Mouse (Mus musculus): Measurements from ENCODE around the gene Slc36a2. TPM values are rescaled to one million over a fixed set of nuclear protein-coding genes. Genes with fewer than 3 reads are reported as not detected.

Slc36a2 gene
- polyA plus RNA-seq, 1 experiment from 2014 or later: 6.9 TPM

DNA sequence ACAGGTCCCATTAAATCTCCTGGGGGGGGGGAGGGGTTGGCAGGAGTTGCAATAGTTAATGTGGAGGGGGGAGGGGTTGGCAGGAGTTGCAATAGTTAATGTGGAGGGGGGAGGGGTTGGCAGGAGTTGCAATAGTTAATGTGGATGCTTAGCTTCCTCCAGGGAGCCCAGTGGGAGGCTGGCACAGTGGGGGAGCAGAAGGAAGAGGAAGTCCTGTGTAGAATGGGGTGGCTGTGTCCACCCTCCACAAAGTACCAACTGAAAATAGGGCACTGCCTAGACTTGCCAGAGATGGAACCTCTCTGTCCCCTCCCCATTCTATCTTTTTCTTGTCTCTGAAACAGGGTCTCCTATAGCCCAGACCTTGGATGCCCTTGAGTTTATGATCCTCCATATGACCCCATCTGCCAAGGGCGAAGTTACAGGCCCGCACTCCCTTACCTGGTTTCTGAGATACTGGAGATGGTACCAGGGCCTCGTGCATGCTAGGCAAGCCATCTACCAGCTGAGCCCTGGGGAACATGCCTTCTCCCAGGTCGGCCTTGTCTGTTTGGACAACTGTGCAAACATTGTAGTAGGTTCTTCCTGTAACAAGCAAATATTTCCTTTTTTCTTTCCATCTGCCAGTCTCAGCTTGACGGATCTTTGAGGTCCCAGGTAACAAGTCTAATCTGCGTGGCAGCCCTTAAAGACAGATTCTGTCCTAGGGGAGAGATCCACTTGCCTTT lies 24.9 kb upstream of the Slc36a2 start:
- Histone ChIP-seq H3K9me3 (replicated peaks) (no peaks in the 10 kb centered on the region), H3K27ac (no peak overlapping the region), H3K9ac (no peak overlapping the region), H3K36me3 (peaks cover 14% of the 10 kb centered on the region), H3K4me3 (no peak overlapping the region), H3K4me1 (peaks cover 67% of the 10 kb centered on the region), H3K27me3 (replicated peaks) (no peaks in the 10 kb centered on the region), H3K4me2 (peak overlapping the region; percentile 10; the same call in 1 of the 2 replicates)
- WGBS (ENCODE audit: insufficient replicate concordance): 69% methylated on average over 6 of the region's 6 CpGs
- no peak; the same call in 1 of the 2 replicates for ATAC-seq

DNA sequence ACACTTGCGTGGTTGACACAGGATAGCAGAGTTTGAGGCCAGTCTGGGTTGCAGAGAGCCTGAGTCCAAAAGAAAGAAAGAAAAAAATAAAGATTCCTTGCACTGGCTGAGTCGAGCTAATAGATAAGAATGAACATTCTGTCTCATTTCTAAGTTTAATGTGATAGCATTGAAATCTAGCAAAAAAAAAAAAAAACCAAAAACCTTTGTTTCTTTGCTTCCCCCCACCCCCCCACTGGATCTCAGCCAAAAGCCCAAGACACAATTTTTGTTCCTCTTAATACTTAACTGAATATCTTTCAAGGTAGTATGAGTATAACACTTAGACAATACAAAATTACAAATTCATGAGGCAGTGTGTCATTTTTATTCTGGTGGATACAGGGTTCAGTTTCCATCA lies 24.2 kb upstream of the Slc36a2 start:
- peaks cover 63% of the 10 kb centered on the region for H3K4me1 ChIP-seq
- H3K4me2 ChIP-seq: peak overlapping the region; percentile 27; the same call in 1 of the 2 replicates
- 52% methylated on average over 2 of the region's 2 CpGs for WGBS (ENCODE audit: insufficient replicate concordance)

DNA sequence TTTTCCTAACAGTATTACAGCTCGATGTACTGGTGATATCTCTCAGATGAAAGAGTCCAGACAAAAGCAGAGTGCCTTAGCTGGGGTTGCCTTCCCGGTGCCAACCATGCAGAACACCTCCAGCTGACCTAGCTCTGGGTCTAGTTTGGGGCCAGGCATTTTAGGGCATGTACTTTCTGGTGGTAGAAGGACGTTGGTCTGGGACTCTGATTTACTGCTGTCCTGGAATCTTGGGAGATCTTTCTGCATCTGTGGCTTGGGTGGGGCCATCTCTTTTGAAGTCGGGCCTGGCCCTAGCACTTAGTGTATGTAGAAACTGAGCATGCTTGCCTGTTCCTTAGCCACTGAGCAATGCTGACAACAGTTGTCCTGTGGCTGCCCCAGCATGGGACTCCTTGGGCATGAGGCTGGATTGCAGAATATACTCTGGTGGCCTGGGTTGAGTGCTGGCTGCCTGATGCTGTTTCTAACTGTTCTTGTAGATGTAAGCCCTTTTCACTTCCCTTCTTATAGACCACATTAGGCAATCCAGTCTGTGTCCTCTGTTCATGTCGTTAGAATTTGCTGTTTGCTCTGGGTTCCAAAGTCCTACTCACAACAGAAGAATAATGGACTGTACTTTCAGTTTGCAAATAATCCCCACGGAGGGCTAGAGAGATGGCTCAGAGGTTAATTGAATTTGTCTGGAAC lies 23.3 kb upstream of the Slc36a2 start:
- WGBS (ENCODE audit: insufficient replicate concordance): 43% methylated on average over 6 of the region's 6 CpGs

More for the DNA sequence above, 24.2 kb upstream of the Slc36a2 start:
- no peak for ATAC-seq
- H3K27ac ChIP-seq: peak overlapping the region; percentile 59; the same call in 1 of the 2 replicates
- peaks cover 7% of the 10 kb centered on the region; the same call in 1 of the 2 replicates for H3K36me3 ChIP-seq
- H3K9me3 ChIP-seq (replicated peaks): no peaks in the 10 kb centered on the region
- H3K27me3 ChIP-seq (replicated peaks): no peaks in the 10 kb centered on the region
- H3K9ac ChIP-seq: no peak overlapping the region
- H3K4me3 ChIP-seq: no peak overlapping the region

DNA sequence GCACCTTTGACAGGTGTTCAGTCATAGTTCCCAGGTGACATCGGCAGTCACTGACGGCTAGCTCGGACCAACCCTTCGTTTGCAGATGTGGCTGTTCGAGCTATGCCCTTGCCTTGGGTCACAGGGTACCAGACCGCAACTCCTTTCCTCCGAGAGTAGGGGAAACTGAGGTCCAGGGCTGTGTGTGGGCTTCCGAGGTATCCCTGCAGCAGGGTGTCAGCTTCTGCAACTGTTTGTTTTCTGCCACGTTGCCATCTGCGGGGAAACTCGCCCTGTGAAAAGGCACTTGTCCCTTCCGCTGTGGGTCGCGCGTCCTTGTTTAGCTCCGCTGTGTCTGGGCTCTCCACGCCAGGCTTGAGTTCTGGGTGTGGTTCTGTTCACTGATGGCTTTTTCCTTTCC lies 19.7 kb upstream of the Slc36a2 start:
- Histone ChIP-seq H3K27ac (no peak overlapping the region), H3K4me2 (peak overlapping the region; percentile 95), H3K9me3 (replicated peaks) (no peaks in the 10 kb centered on the region), H3K36me3 (no peaks in the 10 kb centered on the region), H3K4me1 (peaks cover 30% of the 10 kb centered on the region), H3K9ac (peak overlapping the region; percentile 83), H3K27me3 (replicated peaks) (no peaks in the 10 kb centered on the region), H3K4me3 (peak overlapping the region; percentile 85)
- ATAC-seq: peak; percentile 66
- WGBS (ENCODE audit: insufficient replicate concordance): 6% methylated on average over 17 of the region's 17 CpGs

More for the DNA sequence above, 23.3 kb upstream of the Slc36a2 start:
- Histone ChIP-seq H3K9ac (no peak overlapping the region), H3K27ac (peak overlapping the region; percentile 59; the same call in 1 of the 2 replicates), H3K4me1 (peaks cover 57% of the 10 kb centered on the region), H3K4me2 (peak overlapping the region; percentile 27; the same call in 1 of the 2 replicates), H3K27me3 (replicated peaks) (no peaks in the 10 kb centered on the region), H3K36me3 (peaks cover 7% of the 10 kb centered on the region; the same call in 1 of the 2 replicates), H3K9me3 (replicated peaks) (no peaks in the 10 kb centered on the region), H3K4me3 (no peak overlapping the region)
- no peak for ATAC-seq

DNA sequence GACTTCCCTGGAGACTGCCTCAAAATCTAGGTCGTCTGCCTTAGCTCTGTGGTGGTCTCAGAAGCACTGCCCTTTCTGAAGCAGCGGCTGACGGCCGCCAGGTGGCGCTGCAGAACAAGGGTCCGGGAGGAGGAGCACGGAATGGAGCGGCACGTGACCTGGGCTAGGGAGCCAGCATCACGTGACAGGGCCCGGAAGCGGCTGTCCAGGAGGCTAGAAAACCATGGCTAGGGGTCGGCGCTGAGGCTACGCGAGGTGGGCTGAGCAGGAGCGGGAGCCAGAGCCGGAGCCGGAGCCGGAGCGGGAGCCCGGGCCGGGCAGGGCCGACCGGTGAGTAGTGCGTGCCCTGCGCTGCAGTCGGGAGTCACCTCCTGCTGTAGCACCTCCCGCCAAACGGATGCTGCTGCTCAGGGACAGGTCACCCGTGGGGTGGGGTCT lies 19.3 kb upstream of the Slc36a2 start, which contains the start of gene Slc36a1:
Gene Slc36a1, plus strand, starts transcription at position 192 of the 438 bp plus-strand sequence.
- WGBS (ENCODE audit: insufficient replicate concordance): 1% methylated on average over 31 of the region's 31 CpGs
- Histone ChIP-seq H3K9ac (peak within 1 kb of the TSS; percentile 83), H3K9me3 (replicated peaks) (no peaks in the 10 kb centered on the region), H3K4me3 (peak within 1 kb of the TSS; percentile 85), H3K4me2 (peak within 1 kb of the TSS; percentile 95), H3K27ac (peak within 1 kb of the TSS; percentile 36; the same call in 1 of the 2 replicates), H3K4me1 (peaks cover 25% of the 10 kb centered on the region), H3K27me3 (replicated peaks) (no peaks in the 10 kb centered on the region), H3K36me3 (no peaks in the 10 kb centered on the region)
- ATAC-seq: peak; percentile 84

DNA sequence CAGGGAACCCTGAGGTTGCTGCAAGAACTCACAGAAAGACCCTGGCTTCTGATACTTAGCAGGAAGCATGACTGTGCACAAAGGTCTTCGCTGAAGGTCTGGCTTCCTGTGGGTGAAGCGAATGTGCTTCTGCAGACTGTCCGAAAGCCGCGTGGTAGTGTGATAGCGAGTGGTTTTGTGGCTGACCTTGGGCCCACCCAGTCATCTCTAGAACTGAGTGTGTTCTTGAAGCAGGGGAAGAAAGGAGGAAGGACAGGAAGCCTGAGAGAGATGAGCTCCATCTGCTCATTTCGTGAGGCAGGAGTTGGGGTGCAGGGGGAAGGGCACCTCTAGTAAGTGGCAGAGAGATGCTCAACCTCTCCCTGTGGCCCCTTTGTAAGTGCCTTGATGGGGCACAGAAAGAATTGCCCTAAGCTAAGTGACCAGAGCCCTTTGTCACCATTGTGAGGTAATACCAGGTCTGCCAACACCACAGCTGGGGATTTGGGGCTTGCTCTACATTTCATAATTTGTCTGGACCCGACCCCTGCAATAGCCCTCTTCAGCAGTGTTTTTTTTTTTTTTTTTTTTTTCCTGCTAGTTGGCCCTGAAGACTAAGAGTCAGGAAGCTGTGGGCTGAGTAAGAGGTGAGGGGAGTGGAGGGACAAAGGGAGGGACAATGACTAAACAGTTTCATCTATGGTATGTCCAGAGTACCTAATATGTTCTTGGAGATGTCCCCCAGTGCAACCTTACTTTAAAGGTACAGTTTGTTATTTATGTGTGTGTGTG lies 13.0 kb upstream of the Slc36a2 start:
- ATAC-seq: peak; percentile 55; the same call in 1 of the 2 replicates
- no peak overlapping the region for H3K9ac ChIP-seq
- H3K4me3 ChIP-seq: no peak overlapping the region
- no peak overlapping the region for H3K27ac ChIP-seq
- no peaks in the 10 kb centered on the region for H3K36me3 ChIP-seq
- H3K4me1 ChIP-seq: peaks cover 11% of the 10 kb centered on the region; the same call in 1 of the 2 replicates
- H3K27me3 ChIP-seq (replicated peaks): no peaks in the 10 kb centered on the region
- no peaks in the 10 kb centered on the region for H3K9me3 ChIP-seq (replicated peaks)
- H3K4me2 ChIP-seq: no peak overlapping the region
- WGBS (ENCODE audit: insufficient replicate concordance): 17% methylated on average over 8 of the region's 8 CpGs

DNA sequence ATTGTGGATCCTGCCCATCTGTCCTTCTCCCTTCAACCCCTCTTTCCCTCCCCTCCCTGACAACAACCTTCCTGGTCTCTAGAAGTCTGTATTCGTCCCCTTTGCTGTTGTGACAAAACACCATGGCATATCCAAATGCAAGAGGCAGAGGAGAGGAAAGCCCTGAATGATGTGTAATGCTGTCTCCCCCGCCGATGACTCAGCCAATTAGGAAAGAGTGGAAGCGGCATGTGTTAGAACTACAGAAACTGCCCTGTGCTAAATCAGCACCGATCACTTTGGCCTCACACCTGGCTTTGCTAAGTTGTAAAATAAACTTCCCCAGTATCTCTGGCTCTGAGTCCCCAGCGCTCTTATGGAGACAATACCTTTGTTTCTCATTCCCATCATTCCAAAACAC lies 12.2 kb upstream of the Slc36a2 start:
- Histone ChIP-seq H3K27ac (no peak overlapping the region), H3K4me1 (peaks cover 11% of the 10 kb centered on the region; the same call in 1 of the 2 replicates), H3K27me3 (replicated peaks) (no peaks in the 10 kb centered on the region), H3K9me3 (replicated peaks) (no peaks in the 10 kb centered on the region), H3K4me2 (no peak overlapping the region), H3K9ac (no peak overlapping the region), H3K4me3 (no peak overlapping the region), H3K36me3 (no peaks in the 10 kb centered on the region)
- no peak for ATAC-seq
- 37% methylated on average over 6 of the region's 6 CpGs for WGBS (ENCODE audit: insufficient replicate concordance)

DNA sequence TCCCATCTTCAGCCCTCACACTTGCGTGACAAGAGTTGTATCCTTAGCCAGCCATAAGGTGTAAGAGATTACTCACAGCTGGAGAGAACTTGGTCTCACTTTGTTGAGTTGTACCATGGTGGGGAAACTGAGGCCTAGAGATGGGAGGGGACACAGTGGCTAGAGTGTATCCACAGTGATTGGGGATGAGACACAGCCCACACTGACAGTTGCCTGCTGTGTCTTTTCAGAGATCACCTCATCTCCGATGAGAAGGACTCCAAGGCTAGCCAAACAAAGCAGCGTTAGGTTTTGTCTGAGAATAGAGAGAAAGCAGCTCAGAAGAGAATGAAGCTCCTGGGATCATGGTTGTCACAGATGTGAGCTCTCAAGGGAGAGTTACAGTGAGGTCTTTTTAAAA lies 5.3 kb upstream of the Slc36a2 start:
- no peak overlapping the region for H3K4me2 ChIP-seq
- H3K27me3 ChIP-seq (replicated peaks): no peaks in the 10 kb centered on the region
- no peak overlapping the region for H3K9ac ChIP-seq
- H3K27ac ChIP-seq: no peak overlapping the region
- 68% methylated on average over 3 of the region's 3 CpGs for WGBS (ENCODE audit: insufficient replicate concordance)
- no peaks in the 10 kb centered on the region for H3K4me1 ChIP-seq
- no peaks in the 10 kb centered on the region for H3K9me3 ChIP-seq (replicated peaks)
- ATAC-seq: no peak
- no peaks in the 10 kb centered on the region for H3K36me3 ChIP-seq
- H3K4me3 ChIP-seq: no peak overlapping the region

DNA sequence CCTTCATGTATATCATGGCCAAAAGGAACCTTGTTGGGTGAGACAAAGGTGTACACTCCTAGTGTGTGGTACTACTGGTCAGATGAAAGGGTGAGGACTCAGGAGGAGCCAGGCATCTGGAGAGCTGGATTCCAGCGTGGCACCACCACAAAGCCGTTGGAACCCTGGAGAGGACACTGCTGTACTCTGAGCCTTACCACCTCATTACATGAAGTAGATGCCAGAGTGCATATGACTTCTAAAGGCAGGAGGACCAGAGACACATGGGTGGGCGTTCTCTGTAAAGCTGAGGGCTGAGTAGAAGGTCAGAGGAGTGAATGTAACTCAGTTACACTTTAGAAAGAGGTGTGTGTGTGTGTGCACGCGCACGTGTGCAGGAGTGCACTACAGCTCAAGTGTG lies 2.9 kb upstream of the Slc36a2 start:
- H3K9ac ChIP-seq: no peak overlapping the region
- whole genome bisulfite sequencing (ENCODE audit: insufficient replicate concordance): 59% methylated on average over 6 of the region's 6 CpGs

DNA sequence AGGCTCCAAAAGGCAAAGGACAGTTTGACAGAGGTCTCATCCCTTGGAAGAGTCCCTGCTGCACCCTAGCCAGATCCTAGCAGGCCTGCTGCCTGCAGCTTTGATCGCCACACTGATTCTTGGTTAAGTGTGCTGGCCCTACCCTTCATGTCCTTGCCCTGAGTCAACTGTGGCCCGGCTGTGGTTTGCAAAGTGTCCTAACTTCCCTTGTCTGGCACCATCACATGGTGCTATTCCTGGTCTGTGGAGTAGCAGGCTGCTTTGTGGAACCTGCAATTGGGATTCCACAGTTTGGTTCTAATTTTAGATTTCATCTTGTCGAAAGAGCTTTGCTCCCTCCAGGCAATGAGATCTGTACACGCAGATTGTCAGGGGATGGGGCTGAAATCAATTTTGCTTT lies 2.4 kb upstream of the Slc36a2 start:
- WGBS (ENCODE audit: insufficient replicate concordance): 49% methylated on average over 4 of the region's 4 CpGs

More for the DNA sequence above, 2.9 kb upstream of the Slc36a2 start:
- H3K4me2 ChIP-seq: no peak overlapping the region
- no peaks in the 10 kb centered on the region for H3K9me3 ChIP-seq (replicated peaks)
- H3K27me3 ChIP-seq (replicated peaks): no peaks in the 10 kb centered on the region
- no peaks in the 10 kb centered on the region for H3K36me3 ChIP-seq
- no peak overlapping the region for H3K4me3 ChIP-seq
- H3K4me1 ChIP-seq: no peaks in the 10 kb centered on the region
- ATAC-seq: no peak
- H3K27ac ChIP-seq: no peak overlapping the region

DNA sequence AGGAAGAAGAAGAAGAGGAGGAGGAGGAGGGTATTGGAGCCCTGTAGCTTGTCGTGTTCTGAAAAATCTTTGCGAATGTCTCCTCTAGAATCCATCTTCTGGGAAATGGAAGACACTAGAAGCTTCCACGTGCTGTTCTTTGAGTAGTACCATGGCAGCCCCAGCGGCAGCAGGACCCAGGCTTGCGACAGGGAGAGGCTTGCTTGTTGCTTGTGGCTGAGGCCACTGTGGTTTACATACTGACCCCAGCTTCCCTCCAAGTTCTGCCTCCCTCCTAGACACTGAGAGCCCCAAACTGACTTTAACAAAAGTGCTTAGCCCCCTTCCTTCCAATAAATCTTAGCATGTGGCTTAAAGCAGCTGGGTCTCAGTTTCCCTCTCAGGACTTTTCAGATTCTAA lies 631 bp downstream of the Slc36a2 start:
- peak overlapping the region; percentile 35 for H3K4me2 ChIP-seq
- WGBS (ENCODE audit: insufficient replicate concordance): 56% methylated on average over 5 of the region's 5 CpGs
- H3K27ac ChIP-seq: no peak overlapping the region
- no peak overlapping the region for H3K9ac ChIP-seq
- H3K9me3 ChIP-seq (replicated peaks): no peaks in the 10 kb centered on the region
- H3K4me3 ChIP-seq: peak overlapping the region; percentile 20; the same call in 1 of the 2 replicates
- H3K36me3 ChIP-seq: no peaks in the 10 kb centered on the region
- H3K27me3 ChIP-seq (replicated peaks): no peaks in the 10 kb centered on the region
- ATAC-seq: no peak
- 0 out of 2 replicates have a peak, but pooled peaks cover 2% of the 10 kb centered on the region for H3K4me1 ChIP-seq

More for the DNA sequence above, 2.4 kb upstream of the Slc36a2 start:
- H3K9me3 ChIP-seq (replicated peaks): no peaks in the 10 kb centered on the region
- H3K4me1 ChIP-seq: no peaks in the 10 kb centered on the region
- H3K27me3 ChIP-seq (replicated peaks): no peaks in the 10 kb centered on the region
- H3K4me3 ChIP-seq: no peak overlapping the region
- H3K9ac ChIP-seq: no peak overlapping the region
- no peak for ATAC-seq
- H3K36me3 ChIP-seq: no peaks in the 10 kb centered on the region
- H3K4me2 ChIP-seq: no peak overlapping the region
- no peak overlapping the region for H3K27ac ChIP-seq

Data from liver, embryonic 12.5 days (tissue).